Mouse (Mus musculus) adrenal gland (tissue): Measurements from ENCODE around the gene Ccsap.

Source experiments
- intact Hi-C: fragments of 180-260 bp; cut with DNase I; formaldehyde crosslinking; loops from one replicate; pipeline ENCODE4 v1.15.1; 2025

Ccsap gene

DNA sequence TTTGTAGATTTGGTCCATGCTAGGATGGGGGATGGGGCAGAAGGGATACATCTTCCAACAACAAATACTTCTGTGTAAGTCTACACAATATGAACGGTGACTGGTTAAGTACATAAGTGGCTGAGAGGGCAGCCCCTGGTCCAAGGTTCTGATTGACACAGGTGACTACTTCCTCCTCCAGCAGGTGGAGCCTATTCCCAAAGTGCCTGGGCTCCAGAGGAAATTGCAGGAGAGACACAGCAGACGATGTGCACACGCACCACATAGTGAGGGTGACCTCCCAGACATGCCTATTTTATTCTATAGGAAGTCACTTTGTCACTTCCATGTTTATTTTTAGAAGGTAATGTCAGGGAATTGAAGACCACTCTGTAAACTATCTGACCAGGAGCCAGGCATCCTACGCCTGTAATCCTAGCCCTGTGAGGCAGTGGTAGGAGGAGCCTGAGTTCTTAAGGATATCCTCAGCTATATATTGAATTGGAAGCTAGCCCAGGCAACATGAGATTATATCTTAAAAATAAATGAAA lies 20.9 kb upstream of the Ccsap start:
- intact Hi-C loops: no loop called here

DNA sequence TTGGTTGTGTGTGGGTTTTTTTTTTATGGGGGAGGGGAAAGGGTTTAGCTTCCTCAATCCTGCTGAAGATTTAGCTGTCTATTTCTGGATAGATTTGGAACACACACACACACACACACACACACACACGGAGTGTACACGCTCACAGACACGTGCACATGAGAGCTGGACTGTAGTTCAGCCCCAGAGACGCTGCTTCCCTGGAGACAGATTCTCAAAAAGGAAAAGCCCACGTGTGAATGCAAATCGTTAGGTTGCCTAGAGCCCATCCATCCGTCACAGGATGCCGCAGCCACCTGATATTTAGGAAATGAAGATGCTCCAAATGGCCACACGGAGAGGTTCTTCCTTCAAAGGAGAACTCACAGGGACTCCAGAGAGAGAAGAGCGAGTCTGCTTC lies 20.3 kb upstream of the Ccsap start:
- intact Hi-C loops: no loop called here

DNA sequence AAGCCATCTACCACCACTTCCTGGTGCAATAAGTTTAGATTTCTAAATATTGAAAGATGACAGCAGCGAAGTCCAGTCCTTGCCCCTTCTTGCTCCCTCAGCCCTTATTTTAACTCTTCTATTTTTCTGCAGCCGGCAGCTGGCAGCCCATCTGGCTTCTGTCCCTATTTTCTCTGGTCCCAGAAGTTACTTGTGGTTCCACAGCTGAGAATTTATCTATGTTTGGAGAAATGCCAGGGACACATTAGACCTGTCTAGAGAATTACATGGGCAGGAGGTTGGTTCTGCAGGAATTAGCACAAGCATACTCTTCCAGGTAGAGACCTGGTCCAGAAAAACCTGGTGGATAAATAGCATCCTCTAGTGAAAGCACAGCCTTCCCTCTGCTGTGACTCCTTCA lies 17.9 kb upstream of the Ccsap start:
- intact Hi-C loops: no loop called here

DNA sequence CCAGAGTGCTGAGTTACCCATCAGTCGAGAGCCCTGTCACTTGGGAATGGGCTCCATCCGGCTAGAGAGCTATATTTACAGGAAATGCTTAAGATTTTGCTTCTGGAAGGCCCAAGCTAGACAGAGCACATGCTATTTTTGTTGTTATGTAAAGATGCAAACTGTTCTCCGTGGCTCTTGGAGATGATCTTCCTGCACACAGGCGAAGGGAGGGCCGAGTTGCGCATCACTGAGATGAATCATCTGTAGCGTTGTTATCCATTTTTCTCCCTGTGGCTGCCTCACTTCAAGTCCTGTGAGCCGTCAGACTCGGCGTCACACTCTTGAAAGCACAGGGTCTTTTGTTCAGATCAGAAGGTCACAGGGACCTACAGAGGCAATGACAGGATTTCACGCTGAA lies 14.3 kb upstream of the Ccsap start:
- intact Hi-C loops: no loop called here

- intact Hi-C loops: no loop called here
Measured at GRCm38 (mm10) chr8:123873364-123873763, 13.4 kb upstream of the Ccsap start.

- intact Hi-C loops: no loop called here
Measured at GRCm38 (mm10) chr8:123872048-123872447, 12.0 kb upstream of the Ccsap start.

- intact Hi-C loops: no loop called here
Measured at GRCm38 (mm10) chr8:123866971-123867370, 7.0 kb upstream of the Ccsap start.

GRCm38 (mm10) chr8:123865786-123866185 lies 5.8 kb upstream of the Ccsap start:
- intact Hi-C loops: no loop called here

- intact Hi-C loops: no loop called here
Measured at GRCm38 (mm10) chr8:123860386-123860785, 377 bp upstream of the Ccsap start.

DNA sequence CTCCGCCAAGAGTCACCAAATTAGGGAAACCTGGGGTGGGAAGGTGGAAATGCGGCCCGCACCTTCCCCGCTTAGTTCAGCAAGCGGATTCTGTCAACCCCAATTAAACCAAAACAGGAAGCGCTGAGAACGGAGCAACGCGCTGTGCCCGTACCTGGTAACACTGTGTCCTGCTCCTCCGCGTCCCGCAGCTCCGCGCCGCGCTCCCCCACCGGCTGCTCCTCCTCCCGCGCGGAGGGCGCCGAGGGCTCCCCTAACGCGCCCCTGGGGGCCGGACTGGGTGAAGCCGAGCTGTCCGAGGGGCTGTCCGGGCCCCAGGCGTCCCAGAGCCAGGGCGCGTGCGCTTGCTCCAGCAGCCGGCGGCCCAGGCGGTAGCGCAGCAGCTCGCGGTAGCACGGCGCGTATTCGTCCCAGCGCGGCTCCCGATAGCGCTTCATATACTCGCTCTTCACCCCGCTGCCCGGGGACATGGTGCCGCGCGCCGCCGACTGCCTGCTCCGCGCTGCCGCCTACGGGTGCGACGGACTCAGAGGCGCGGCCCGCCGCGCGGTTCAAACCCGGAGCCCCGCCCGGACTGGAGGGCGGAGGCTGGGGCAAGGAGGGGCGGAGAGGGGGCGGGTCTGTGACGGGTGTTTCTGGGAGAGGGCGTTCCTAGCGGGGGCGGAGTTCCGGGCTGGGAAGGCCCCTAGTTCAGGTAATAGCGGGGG lies 915 bp downstream of the Ccsap start:
- intact Hi-C loops: no loop called here

GRCm38 (mm10) chr8:123858574-123858940 lies 1.5 kb downstream of the Ccsap start:
- intact Hi-C loops: no loop called here

DNA sequence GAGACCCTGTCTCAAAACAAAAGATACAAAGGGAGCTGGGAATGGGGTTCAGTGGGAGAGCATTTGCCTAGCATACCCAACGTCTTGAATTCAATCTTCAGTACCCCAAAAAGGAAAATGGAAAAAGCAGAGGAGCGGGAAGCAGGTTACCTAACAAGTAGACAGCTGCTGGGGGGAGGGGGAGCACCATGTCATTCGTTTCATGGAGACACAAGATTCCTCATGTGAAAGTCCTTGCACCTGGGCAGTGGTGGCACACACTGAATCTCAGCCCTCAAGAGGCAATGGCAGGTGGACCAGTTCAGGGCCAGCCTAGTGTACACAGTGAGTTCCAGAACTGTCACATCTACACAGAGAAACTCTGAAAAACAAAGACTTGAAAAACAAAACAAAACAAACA lies 2.6 kb downstream of the Ccsap start:
- intact Hi-C loops: no loop called here

GRCm38 (mm10) chr8:123854733-123855475 lies 5.1 kb downstream of the Ccsap start:
- intact Hi-C loops: no loop called here

- intact Hi-C loops: no loop called here
Measured at GRCm38 (mm10) chr8:123854252-123854651, 5.8 kb downstream of the Ccsap start.

GRCm38 (mm10) chr8:123851590-123851989 lies 8.4 kb downstream of the Ccsap start:
- intact Hi-C loops: no loop called here

DNA sequence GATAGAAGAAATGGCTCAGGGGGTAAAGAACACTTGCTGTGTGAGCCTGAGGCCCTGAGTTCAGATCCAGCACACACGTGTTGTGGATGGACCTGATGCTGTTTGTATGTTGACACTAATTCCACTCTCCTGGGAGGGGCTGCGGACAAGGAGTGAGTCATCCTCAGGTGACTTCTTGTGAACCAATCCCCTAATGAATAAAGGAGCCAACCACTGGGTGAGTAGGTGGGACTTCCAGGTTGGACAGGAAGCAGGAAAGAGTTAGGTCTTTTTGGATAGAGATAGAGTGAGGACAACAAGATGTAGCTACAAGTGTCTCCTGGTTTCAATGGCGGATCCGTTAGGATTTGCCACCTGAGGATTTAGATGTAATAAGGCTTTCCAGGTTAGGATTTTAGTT lies 10.7 kb downstream of the Ccsap start:
- intact Hi-C loops: no loop called here

- intact Hi-C loops: no loop called here
Measured at GRCm38 (mm10) chr8:123847546-123847945, 12.5 kb downstream of the Ccsap start.

DNA sequence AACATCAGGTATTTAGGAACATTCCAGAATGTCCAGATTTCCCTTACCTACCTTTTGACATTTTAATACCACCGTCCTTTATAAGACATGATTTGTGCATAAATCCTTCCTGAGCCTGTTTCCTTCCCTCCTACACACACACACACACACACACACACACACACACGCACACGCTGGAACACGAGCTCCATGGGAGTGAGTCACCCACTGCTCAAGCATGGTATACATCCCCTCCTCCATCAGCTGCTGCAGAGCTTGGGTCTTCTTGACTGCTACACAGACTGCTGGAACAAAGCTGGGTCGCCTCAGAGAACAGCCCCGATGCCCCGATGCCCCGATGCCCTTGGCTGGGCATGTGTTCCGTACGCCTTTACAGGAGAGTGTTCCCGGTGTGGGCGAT lies 13.5 kb downstream of the Ccsap start:
- intact Hi-C loops: no loop called here

DNA sequence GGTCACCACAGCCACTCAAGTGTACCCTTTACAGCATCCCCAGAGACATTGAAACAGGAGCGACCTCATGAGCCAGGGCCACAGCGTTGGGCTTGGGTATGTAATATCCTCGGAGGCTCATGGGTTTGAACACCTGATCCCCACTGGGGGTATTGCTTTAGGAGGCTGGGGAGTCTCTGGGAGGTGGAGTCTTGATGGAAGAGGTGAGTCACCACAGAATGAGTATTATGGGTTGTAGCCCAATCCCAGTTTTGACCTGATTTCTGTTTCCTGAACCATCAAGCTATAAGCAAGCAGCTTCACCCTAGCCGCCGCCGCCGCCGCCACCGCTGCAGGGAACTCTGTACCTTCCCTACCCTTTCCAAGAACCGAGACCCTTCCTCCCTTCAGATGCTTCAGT lies 14.0 kb downstream of the Ccsap start:
- intact Hi-C loops: no loop called here

DNA sequence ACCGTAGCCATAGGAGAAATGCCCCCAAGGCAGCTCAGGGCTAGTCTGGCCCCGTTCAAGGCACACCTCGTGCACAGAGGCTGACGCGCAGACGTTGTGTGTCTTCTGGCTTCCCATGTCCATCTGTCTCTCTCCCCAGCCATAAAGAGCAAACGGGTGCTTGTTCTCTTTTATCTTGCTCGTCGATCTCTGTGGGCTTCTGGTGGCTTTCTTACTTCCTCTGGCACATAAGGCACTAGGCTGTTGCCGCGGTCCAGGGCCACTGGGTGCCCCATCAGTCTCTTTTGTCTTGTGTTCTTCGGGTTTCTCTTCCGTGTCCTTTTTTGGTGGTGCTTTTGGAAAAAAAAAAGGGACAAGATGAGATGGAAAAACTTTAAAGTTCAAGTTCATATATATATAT lies 14.9 kb downstream of the Ccsap start:
- intact Hi-C loops: no loop called here

DNA sequence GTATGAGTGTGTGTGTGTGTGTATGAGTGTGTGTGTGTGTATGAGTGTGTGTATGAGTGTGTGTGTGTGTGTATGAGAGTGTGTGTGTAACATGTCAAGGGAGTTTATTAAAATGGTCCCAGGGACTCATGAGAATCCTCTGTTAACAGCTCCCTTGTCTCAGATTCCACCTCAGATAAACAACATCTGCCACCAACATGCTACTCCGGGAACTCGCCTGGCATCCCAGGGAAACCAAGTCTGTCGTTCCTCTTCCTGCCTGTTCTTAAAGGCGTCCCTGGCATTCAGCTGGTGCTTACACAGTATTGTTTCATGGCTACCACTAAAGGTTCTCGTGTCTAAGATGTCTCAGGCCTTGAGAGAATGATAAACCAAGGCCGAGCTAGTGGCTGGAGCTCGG lies 15.7 kb downstream of the Ccsap start:
- intact Hi-C loops: no loop called here

DNA sequence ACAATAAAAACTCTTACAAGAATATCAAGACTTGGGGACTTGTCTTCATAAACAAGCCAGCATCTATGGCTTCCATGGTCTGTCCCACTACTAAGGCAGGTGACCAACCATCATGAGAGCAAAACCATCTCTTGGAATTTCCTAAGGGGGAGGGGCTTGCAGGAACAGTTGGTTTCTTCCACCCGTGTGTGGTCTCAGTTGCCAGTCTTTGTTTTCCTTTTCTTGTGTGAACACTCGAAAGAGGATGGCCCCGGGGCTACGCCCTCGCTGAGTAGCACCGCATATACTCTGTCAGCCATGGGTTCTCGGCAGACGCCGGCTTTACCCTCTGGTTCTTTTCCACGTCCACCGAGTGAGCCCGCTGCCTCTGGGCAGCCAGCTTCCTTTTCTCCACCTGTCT lies 17.9 kb downstream of the Ccsap start:
- intact Hi-C loops: no loop called here
